Mouse (Mus musculus): ENCODE measurements around the gene Hacd2. TPM values are rescaled to one million over a fixed set of nuclear protein-coding genes. Genes with fewer than 3 reads are reported as not detected.

Hacd2 gene
- polyA plus RNA-seq, 1 experiment from 2014 or later: 25.9 TPM

GRCm38 (mm10) chr16:35036754-35037153 is 14.5 kb downstream of the Hacd2 start:
- H3K36me3 ChIP-seq (ENCODE audit: control insufficient read depth, insufficient read depth, low read length): peaks cover 15% of the 10 kb centered on the region; the same call in 1 of the 2 replicates
- DNase-seq (no peak), ATAC-seq (ENCODE audit: low FRiP score, low TSS enrichment) (no peak)
- WGBS: 89% methylated on average over 5 of the region's 5 CpGs
- no peaks in the 10 kb centered on the region for H3K9me3 ChIP-seq (ENCODE audit: control insufficient read depth, low read length)
- H3K27me3 ChIP-seq (ENCODE audit: control insufficient read depth, insufficient read depth, low read length): no peaks in the 10 kb centered on the region
- H3K4me3 ChIP-seq (replicated peaks; ENCODE audit: low read depth, low read length): no peak overlapping the region
- no peak overlapping the region for H3K9ac ChIP-seq (replicated peaks; ENCODE audit: low read length)
- no peak overlapping the region for H3K27ac ChIP-seq (replicated peaks; ENCODE audit: low read depth, low read length)
- 0 out of 2 replicates have a peak, but pooled peaks cover 6% of the 10 kb centered on the region for H3K4me1 ChIP-seq (ENCODE audit: control insufficient read depth, insufficient read depth, low read length)
- H3K4me2 ChIP-seq (ENCODE audit: low read length): no peak overlapping the region

DNA sequence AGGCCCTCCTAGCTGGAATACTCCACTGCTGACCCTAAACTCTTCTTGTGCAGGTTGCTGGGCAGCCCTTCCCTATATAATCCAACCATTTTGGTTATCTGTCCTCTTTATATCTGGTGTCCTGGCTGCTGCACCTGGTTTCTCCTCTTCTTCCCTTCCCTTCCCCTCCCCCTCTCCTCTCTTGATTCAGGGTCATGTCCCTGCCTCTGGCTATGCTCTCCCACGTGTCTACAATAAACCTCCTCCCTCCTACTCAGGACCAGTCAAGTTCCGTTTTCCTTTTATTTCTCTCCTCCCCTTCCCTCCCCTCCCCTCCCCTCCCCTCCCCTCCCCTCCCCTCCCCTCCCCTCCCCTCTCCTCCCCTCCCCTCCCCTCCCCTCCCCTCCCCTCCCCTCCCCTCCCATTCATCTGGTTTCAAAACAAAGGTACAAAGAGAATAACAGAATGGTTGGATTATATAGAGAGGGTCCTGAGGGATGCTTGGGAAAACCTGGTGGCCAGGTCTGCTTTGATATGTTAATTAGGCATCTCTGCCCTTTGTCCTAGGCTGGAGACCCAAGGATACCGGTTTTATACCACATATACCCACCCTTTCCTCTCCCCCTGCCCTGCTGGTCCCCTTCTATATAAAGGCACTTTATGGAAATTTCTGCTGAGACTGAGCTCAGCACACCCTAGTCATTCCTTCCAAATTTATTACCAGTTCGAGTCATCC is 16.3 kb downstream of the Hacd2 start:
- no peak overlapping the region for H3K4me2 ChIP-seq (ENCODE audit: low read length)
- 0 out of 2 replicates have a peak, but pooled peaks cover 6% of the 10 kb centered on the region for H3K4me1 ChIP-seq (ENCODE audit: control insufficient read depth, insufficient read depth, low read length)
- no peaks in the 10 kb centered on the region for H3K27me3 ChIP-seq (ENCODE audit: control insufficient read depth, insufficient read depth, low read length)
- H3K4me3 ChIP-seq (replicated peaks; ENCODE audit: low read depth, low read length): no peak overlapping the region
- no peaks in the 10 kb centered on the region for H3K9me3 ChIP-seq (ENCODE audit: control insufficient read depth, low read length)
- H3K27ac ChIP-seq (replicated peaks; ENCODE audit: low read depth, low read length): peak overlapping the region; percentile 14; the same call in 1 of the 2 replicates
- ATAC-seq (ENCODE audit: low FRiP score, low TSS enrichment) (peak; percentile 55; the same call in 1 of the 2 replicates), DNase-seq (peak; percentile 35)
- 16% methylated on average over 4 of the region's 4 CpGs for WGBS
- 0 out of 2 replicates have a peak, but pooled peaks cover 6% of the 10 kb centered on the region for H3K36me3 ChIP-seq (ENCODE audit: control insufficient read depth, insufficient read depth, low read length)
- H3K9ac ChIP-seq (replicated peaks; ENCODE audit: low read length): no peak overlapping the region

GRCm38 (mm10) chr16:35040154-35040553 is 17.9 kb downstream of the Hacd2 start:
- no peak for ATAC-seq (ENCODE audit: low FRiP score, low TSS enrichment)
- 79% methylated on average over 1 of the region's 1 CpGs for WGBS

DNA sequence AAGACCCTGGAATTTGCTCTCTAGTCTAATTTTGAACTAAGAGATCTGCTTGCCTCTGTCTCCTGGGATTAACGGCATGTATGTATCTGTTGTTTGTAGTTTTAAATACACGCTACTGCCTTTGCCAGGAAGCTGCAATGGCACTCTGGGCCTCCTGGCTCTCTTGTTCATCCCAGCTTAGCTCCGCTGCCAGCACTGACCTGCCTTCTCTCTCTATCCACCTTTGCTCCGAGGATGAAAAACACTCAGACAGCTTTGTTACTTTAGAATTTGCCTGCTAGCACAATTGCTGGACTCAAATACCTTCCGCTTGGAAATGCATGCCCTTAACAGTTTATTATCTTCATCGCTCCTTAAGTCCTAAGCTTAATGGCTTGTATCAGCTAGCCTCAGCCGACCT is 18.8 kb downstream of the Hacd2 start:
- H3K36me3 ChIP-seq (ENCODE audit: control insufficient read depth, insufficient read depth, low read length): 0 out of 2 replicates have a peak, but pooled peaks cover 5% of the 10 kb centered on the region
- no peak overlapping the region for H3K4me2 ChIP-seq (ENCODE audit: low read length)
- 87% methylated on average over 7 of the region's 7 CpGs for WGBS
- no peaks in the 10 kb centered on the region for H3K9me3 ChIP-seq (ENCODE audit: control insufficient read depth, low read length)
- no peak overlapping the region for H3K27ac ChIP-seq (replicated peaks; ENCODE audit: low read depth, low read length)
- no peaks in the 10 kb centered on the region for H3K27me3 ChIP-seq (ENCODE audit: control insufficient read depth, insufficient read depth, low read length)
- no peak overlapping the region for H3K9ac ChIP-seq (replicated peaks; ENCODE audit: low read length)
- H3K4me1 ChIP-seq (ENCODE audit: control insufficient read depth, insufficient read depth, low read length): 0 out of 2 replicates have a peak, but pooled peaks cover 6% of the 10 kb centered on the region
- H3K4me3 ChIP-seq (replicated peaks; ENCODE audit: low read depth, low read length): no peak overlapping the region
- ATAC-seq (ENCODE audit: low FRiP score, low TSS enrichment): no peak
- DNase-seq: no peak

More at GRCm38 (mm10) chr16:35040154-35040553, 17.9 kb downstream of the Hacd2 start:
- no peaks in the 10 kb centered on the region for H3K9me3 ChIP-seq (ENCODE audit: control insufficient read depth, low read length)
- no peak overlapping the region for H3K4me2 ChIP-seq (ENCODE audit: low read length)
- DNase-seq: no peak
- no peak overlapping the region for H3K9ac ChIP-seq (replicated peaks; ENCODE audit: low read length)
- H3K4me1 ChIP-seq (ENCODE audit: control insufficient read depth, insufficient read depth, low read length): 0 out of 2 replicates have a peak, but pooled peaks cover 6% of the 10 kb centered on the region
- no peak overlapping the region for H3K4me3 ChIP-seq (replicated peaks; ENCODE audit: low read depth, low read length)
- H3K36me3 ChIP-seq (ENCODE audit: control insufficient read depth, insufficient read depth, low read length): 0 out of 2 replicates have a peak, but pooled peaks cover 5% of the 10 kb centered on the region
- H3K27ac ChIP-seq (replicated peaks; ENCODE audit: low read depth, low read length): no peak overlapping the region
- no peaks in the 10 kb centered on the region for H3K27me3 ChIP-seq (ENCODE audit: control insufficient read depth, insufficient read depth, low read length)

- 89% methylated on average over 6 of the region's 6 CpGs for WGBS
- ATAC-seq (ENCODE audit: low FRiP score, low TSS enrichment): no peak
- no peaks in the 10 kb centered on the region for H3K9me3 ChIP-seq (ENCODE audit: control insufficient read depth, low read length)
Measured at GRCm38 (mm10) chr16:35046081-35046775, 24.0 kb downstream of the Hacd2 start.

DNA sequence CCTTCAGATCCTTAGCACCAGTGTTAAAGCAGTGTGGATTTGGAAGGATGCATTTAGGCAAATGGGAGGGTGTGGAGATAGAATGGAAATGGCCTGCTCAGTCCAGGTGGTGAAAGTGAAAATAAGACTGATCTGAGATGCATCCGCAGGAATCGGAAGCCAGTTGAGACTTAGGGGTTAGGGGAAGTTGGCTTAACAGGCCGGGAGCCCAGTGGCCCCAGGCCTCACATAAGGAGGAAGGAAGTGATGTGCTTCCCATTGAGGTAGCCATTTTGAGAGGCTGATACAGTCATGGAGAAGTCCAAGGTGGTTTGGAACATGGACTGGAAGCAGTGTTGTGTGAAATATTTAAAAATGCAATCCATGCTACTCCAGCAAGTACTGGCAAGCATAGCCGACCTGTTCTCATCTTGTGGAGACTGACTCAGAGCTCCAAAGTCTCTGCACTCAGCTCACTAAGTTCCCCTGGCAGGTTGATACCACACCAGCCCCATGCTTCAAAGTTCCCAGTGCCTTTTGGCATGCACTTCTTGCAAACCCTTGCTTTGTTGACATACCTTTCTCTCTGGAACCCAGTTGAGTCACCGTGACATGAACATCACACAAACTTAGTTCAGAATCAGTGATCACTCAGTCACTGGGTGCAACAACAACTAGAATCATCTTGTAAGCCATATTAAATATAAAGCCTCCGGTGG is 25.2 kb downstream of the Hacd2 start:
- 93% methylated on average over 6 of the region's 6 CpGs for WGBS
- ATAC-seq (ENCODE audit: low FRiP score, low TSS enrichment): no peak
- Histone ChIP-seq H3K4me1 (ENCODE audit: control insufficient read depth, insufficient read depth, low read length) (peaks cover 3% of the 10 kb centered on the region; the same call in 1 of the 2 replicates), H3K9ac (replicated peaks; ENCODE audit: low read length) (no peak overlapping the region), H3K27me3 (ENCODE audit: control insufficient read depth, insufficient read depth, low read length) (no peaks in the 10 kb centered on the region), H3K27ac (replicated peaks; ENCODE audit: low read depth, low read length) (no peak overlapping the region), H3K9me3 (ENCODE audit: control insufficient read depth, low read length) (no peaks in the 10 kb centered on the region), H3K4me2 (ENCODE audit: low read length) (no peak overlapping the region), H3K4me3 (replicated peaks; ENCODE audit: low read depth, low read length) (no peak overlapping the region), H3K36me3 (ENCODE audit: control insufficient read depth, insufficient read depth, low read length) (0 out of 2 replicates have a peak, but pooled peaks cover 2% of the 10 kb centered on the region)
- DNase-seq: no peak

More at GRCm38 (mm10) chr16:35046081-35046775, 24.0 kb downstream of the Hacd2 start:
- no peak overlapping the region for H3K27ac ChIP-seq (replicated peaks; ENCODE audit: low read depth, low read length)
- no peak overlapping the region for H3K4me2 ChIP-seq (ENCODE audit: low read length)
- 0 out of 2 replicates have a peak, but pooled peaks cover 2% of the 10 kb centered on the region for H3K36me3 ChIP-seq (ENCODE audit: control insufficient read depth, insufficient read depth, low read length)
- no peak for DNase-seq
- no peaks in the 10 kb centered on the region for H3K27me3 ChIP-seq (ENCODE audit: control insufficient read depth, insufficient read depth, low read length)
- H3K4me3 ChIP-seq (replicated peaks; ENCODE audit: low read depth, low read length): no peak overlapping the region
- peaks cover 3% of the 10 kb centered on the region; the same call in 1 of the 2 replicates for H3K4me1 ChIP-seq (ENCODE audit: control insufficient read depth, insufficient read depth, low read length)
- no peak overlapping the region for H3K9ac ChIP-seq (replicated peaks; ENCODE audit: low read length)

DNA sequence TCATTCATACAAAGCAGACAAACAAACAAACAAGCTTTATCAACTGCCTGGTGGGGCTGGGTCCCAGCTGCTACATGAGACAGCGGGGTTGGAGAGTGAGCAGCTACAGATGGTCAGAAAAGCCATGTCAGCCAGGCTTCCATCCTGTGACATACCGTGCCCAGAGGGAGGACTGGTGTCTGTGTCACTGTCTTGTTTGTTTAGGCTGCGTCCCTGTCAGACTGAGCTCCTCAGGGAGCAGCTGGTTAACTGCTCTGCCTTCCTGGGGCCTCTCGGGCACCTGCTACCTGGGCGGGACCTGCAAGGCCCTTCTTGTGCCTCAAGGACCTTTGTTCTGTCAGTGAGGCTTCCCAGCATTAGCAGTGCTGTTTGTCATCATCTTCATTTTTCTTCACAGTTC is 28.8 kb downstream of the Hacd2 start:
- Histone ChIP-seq H3K27me3 (ENCODE audit: control insufficient read depth, insufficient read depth, low read length) (no peaks in the 10 kb centered on the region), H3K27ac (replicated peaks; ENCODE audit: low read depth, low read length) (no peak overlapping the region), H3K4me2 (ENCODE audit: low read length) (no peak overlapping the region), H3K36me3 (ENCODE audit: control insufficient read depth, insufficient read depth, low read length) (0 out of 2 replicates have a peak, but pooled peaks cover 2% of the 10 kb centered on the region), H3K4me3 (replicated peaks; ENCODE audit: low read depth, low read length) (no peak overlapping the region), H3K9me3 (ENCODE audit: control insufficient read depth, low read length) (no peaks in the 10 kb centered on the region), H3K9ac (replicated peaks; ENCODE audit: low read length) (no peak overlapping the region), H3K4me1 (ENCODE audit: control insufficient read depth, insufficient read depth, low read length) (peaks cover 3% of the 10 kb centered on the region; the same call in 1 of the 2 replicates)
- ATAC-seq (ENCODE audit: low FRiP score, low TSS enrichment) (peak; percentile 40; the same call in 1 of the 2 replicates), DNase-seq (peak; percentile 32)
- 49% methylated on average over 5 of the region's 5 CpGs for WGBS

GRCm38 (mm10) chr16:35052191-35052590 is 30.0 kb downstream of the Hacd2 start:
- Histone ChIP-seq H3K9me3 (ENCODE audit: control insufficient read depth, low read length) (no peaks in the 10 kb centered on the region), H3K4me1 (ENCODE audit: control insufficient read depth, insufficient read depth, low read length) (peaks cover 3% of the 10 kb centered on the region; the same call in 1 of the 2 replicates), H3K27ac (replicated peaks; ENCODE audit: low read depth, low read length) (no peak overlapping the region), H3K36me3 (ENCODE audit: control insufficient read depth, insufficient read depth, low read length) (0 out of 2 replicates have a peak, but pooled peaks cover 2% of the 10 kb centered on the region), H3K27me3 (ENCODE audit: control insufficient read depth, insufficient read depth, low read length) (no peaks in the 10 kb centered on the region), H3K9ac (replicated peaks; ENCODE audit: low read length) (no peak overlapping the region), H3K4me3 (replicated peaks; ENCODE audit: low read depth, low read length) (no peak overlapping the region), H3K4me2 (ENCODE audit: low read length) (no peak overlapping the region)
- ATAC-seq (ENCODE audit: low FRiP score, low TSS enrichment) (no peak), DNase-seq (no peak)
- WGBS: 97% methylated on average over 1 of the region's 1 CpGs

Measured in midbrain, embryonic 14.5 days (tissue).